Mouse (Mus musculus) limb, embryonic 14.5 days (tissue): ENCODE measurements at regions not wholly inside any gene's neighbourhood (a gene's known extent, or its start where the extent isn't known, plus 50 kb on each side); places are given as distances from the start of the nearest gene placed in this dataset.

ENCODE experiments used
- ATAC-seq: fragments of 200-750 bp; cut with Nextera tagmentation; 2 replicates; pipeline ENCODE4 v1.8.0; 2017; ENCODE audit warnings: low read depth, moderate number of reproducible peaks, moderate TSS enrichment; ENCODE audit not compliant: low FRiP score
- DNase-seq: peaks from one replicate; pipeline ENCODE4 v3.0.0-alpha.2; 2015; ENCODE audit warnings: low spot score
- H3K27ac ChIP-seq: fragments of 300-500 bp; sonication (generic); replicated peaks from 2 replicates; pipeline ENCODE4 v1.5.1; 2014; ENCODE audit warnings: low read depth, mild to moderate bottlenecking, low read length, moderate library complexity, mixed read lengths
- H3K27me3 ChIP-seq: fragments of 300-500 bp; sonication (generic); 2 replicates; pipeline ENCODE4 v1.6.1; 2014; ENCODE audit warnings: low read length, mixed read lengths; ENCODE audit not compliant: control insufficient read depth, insufficient read depth
- H3K36me3 ChIP-seq: fragments of 300-500 bp; sonication (generic); 2 replicates; pipeline ENCODE4 v1.6.1; 2014; ENCODE audit warnings: mild to moderate bottlenecking, low read length, moderate library complexity, mixed read lengths; ENCODE audit not compliant: control insufficient read depth, insufficient read depth
- H3K4me1 ChIP-seq: fragments of 300-500 bp; sonication (generic); 2 replicates; pipeline ENCODE4 v1.6.1; 2014; ENCODE audit warnings: antibody characterized with exemption, low read length, mixed read lengths; ENCODE audit not compliant: control insufficient read depth, insufficient read depth
- H3K4me2 ChIP-seq: fragments of 300-500 bp; sonication (generic); replicated peaks from 2 replicates; pipeline ENCODE4 v1.6.1; 2014; ENCODE audit warnings: low read depth, mild to moderate bottlenecking, low read length, moderate library complexity; ENCODE audit not compliant: severe bottlenecking
- H3K4me3 ChIP-seq: fragments of 300-500 bp; sonication (generic); replicated peaks from 2 replicates; pipeline ENCODE4 v1.5.1; 2014; ENCODE audit warnings: low read length
- H3K9ac ChIP-seq: fragments of 300-500 bp; sonication (generic); 2 replicates; pipeline ENCODE4 v1.6.1; 2014; ENCODE audit warnings: mild to moderate bottlenecking, low read depth, low read length, moderate library complexity; ENCODE audit not compliant: severe bottlenecking
- H3K9me3 ChIP-seq: fragments of 300-500 bp; sonication (generic); 2 replicates; pipeline ENCODE4 v1.6.1; 2016; ENCODE audit warnings: low read length; ENCODE audit not compliant: control insufficient read depth
- POLR2A ChIP-seq: fragments of 200-500 bp; IDR thresholded peaks from 2 replicates; pipeline ENCODE4 v1.8.0; 2012; ENCODE audit warnings: inconsistent platforms, mild to moderate bottlenecking, moderate library complexity, borderline replicate concordance; ENCODE audit not compliant: insufficient read depth, insufficient read length; ENCODE audit errors: extremely low read depth
- WGBS: fragments of 180-500 bp; shearing (Covaris S2); extraction: QIAGEN DNeasy Blood & Tissue Kit; methylation state at CpG from one replicate; pipeline ENCODE4 v1.1.7; 2014; 5-methylcytosine and 5-hydroxymethylcytosine counted together

DNA sequence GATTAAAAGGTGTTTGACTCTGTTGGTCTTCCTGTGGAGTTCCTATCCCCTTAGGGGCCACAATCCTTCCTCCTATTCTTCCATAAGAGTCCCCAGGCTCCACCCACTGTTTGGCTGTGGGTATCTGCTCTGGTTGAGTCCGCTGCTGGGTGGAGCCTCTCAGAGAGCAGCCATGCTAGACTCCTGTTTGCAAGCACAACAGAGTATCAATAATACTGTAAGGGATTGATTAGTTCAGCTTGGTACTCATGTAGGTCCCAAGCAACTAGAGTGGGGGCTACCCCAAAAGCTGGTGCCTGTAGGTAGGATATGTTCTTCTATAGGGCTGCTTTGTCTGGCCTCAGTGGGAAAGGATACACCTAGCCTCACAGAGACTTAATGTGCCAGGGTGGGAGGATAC lies 113.0 kb downstream of the Spata18 start:
- Histone ChIP-seq H3K4me2 (no peak overlapping the region), H3K36me3 (no peaks in the 10 kb centered on the region), H3K27ac (no peak overlapping the region), H3K4me3 (no peak overlapping the region), H3K9me3 (no peaks in the 10 kb centered on the region), H3K9ac (no peak overlapping the region), H3K27me3 (no peaks in the 10 kb centered on the region), H3K4me1 (peaks cover 24% of the 10 kb centered on the region)
- ATAC-seq: no peak
- DNase-seq: no peak
- no peak for TF ChIP-seq POLR2A
- WGBS: 85% methylated on average over 1 of the region's 1 CpGs

DNA sequence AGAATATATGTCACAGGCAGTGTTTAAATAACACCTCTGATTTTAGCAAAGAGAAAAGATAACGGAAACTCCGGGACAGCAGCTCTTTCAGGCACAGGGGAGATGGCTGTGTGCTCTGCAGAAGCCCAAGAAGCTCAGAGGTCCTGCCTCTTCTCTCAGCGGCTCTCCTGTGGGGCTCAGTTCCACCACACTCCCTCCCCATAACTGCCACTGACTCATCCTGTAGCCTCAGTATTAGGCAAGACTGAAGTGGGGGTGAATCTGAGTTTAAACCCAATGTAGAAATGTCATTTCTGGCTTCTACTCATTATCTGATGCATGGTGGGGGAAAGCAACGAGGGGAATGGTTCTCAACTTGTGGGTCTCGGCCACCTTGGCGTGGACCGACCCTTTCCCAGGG lies 114.3 kb downstream of the Spata18 start:
- Histone ChIP-seq H3K9me3 (no peaks in the 10 kb centered on the region), H3K27me3 (no peaks in the 10 kb centered on the region), H3K9ac (no peak overlapping the region), H3K27ac (no peak overlapping the region), H3K4me2 (no peak overlapping the region), H3K4me1 (peaks cover 19% of the 10 kb centered on the region), H3K36me3 (no peaks in the 10 kb centered on the region), H3K4me3 (no peak overlapping the region)
- 83% methylated on average over 7 of the region's 7 CpGs for WGBS
- DNase-seq: no peak
- no peak for ATAC-seq
- TF ChIP-seq POLR2A: no peak

DNA sequence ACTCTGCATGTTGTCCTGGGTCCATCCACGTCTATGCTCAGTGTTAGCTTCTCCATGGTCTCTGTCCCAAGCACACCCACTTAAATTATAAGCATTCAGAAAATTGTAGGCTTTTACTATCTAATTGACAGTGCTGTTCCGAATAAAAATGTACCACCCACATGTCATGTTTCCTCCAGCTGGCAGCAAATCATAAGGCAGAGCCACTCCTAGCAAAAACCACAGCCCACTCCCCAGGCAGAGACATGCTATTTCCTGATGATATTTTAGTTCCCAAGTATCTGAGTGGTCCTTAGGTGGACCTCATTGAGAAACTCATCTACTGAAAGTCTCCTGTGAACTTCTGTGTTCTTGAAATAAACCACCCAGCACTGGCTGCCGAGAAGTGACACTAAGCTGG lies 117.1 kb downstream of the Spata18 start:
- WGBS: 53% methylated on average over 3 of the region's 3 CpGs

GRCm38 (mm10) chr5:73775775-73776548 lies 124.8 kb downstream of the Spata18 start:
- H3K9me3 ChIP-seq: peaks cover 8% of the 10 kb centered on the region; the same call in 1 of the 2 replicates
- H3K36me3 ChIP-seq: no peaks in the 10 kb centered on the region
- H3K9ac ChIP-seq: no peak overlapping the region
- no peak overlapping the region for H3K4me3 ChIP-seq
- ATAC-seq: no peak
- peak overlapping the region; percentile 44 for H3K27ac ChIP-seq
- peaks cover 20% of the 10 kb centered on the region for H3K4me1 ChIP-seq
- 80% methylated on average over 7 of the region's 7 CpGs for WGBS
- H3K27me3 ChIP-seq: no peaks in the 10 kb centered on the region
- no peak for TF ChIP-seq POLR2A
- H3K4me2 ChIP-seq: no peak overlapping the region
- DNase-seq: no peak

More for the DNA sequence above, 117.1 kb downstream of the Spata18 start:
- no peak for ATAC-seq
- TF ChIP-seq POLR2A: no peak
- Histone ChIP-seq H3K27me3 (no peaks in the 10 kb centered on the region), H3K4me3 (no peak overlapping the region), H3K9ac (no peak overlapping the region), H3K4me1 (peaks cover 11% of the 10 kb centered on the region), H3K9me3 (peaks cover 8% of the 10 kb centered on the region; the same call in 1 of the 2 replicates), H3K27ac (no peak overlapping the region), H3K4me2 (no peak overlapping the region), H3K36me3 (no peaks in the 10 kb centered on the region)
- DNase-seq: no peak

- peaks cover 8% of the 10 kb centered on the region; the same call in 1 of the 2 replicates for H3K9me3 ChIP-seq
- whole genome bisulfite sequencing: 52% methylated on average over 9 of the region's 9 CpGs
- no peak for TF ChIP-seq POLR2A
- no peaks in the 10 kb centered on the region for H3K27me3 ChIP-seq
- ATAC-seq (peak; percentile 81), DNase-seq (peak; percentile 76)
- H3K4me1 ChIP-seq: peaks cover 32% of the 10 kb centered on the region
- peak overlapping the region; percentile 71 for H3K27ac ChIP-seq
- H3K36me3 ChIP-seq: no peaks in the 10 kb centered on the region
- H3K9ac ChIP-seq: no peak overlapping the region
- H3K4me2 ChIP-seq: no peak overlapping the region
- no peak overlapping the region for H3K4me3 ChIP-seq
Observed at GRCm38 (mm10) chr5:73777282-73777921, 126.2 kb downstream of the Spata18 start.
